Mouse (Mus musculus) intestine, embryonic 15.5 days (tissue): Measurements from ENCODE around the gene Emg1. TPM values are rescaled to one million over a fixed set of nuclear protein-coding genes. Genes with fewer than 3 reads are reported as not detected.

Experiments
- ATAC-seq: fragments of 200-750 bp; cut with Nextera tagmentation; 2 replicates; pipeline ENCODE4 v1.8.0; 2017; ENCODE audit warnings: moderate TSS enrichment, moderate library complexity
- H3K27ac ChIP-seq: fragments of 300-500 bp; sonication (generic); 2 replicates; pipeline ENCODE4 v1.5.1; 2015; ENCODE audit warnings: mild to moderate bottlenecking, inconsistent platforms
- H3K27me3 ChIP-seq: fragments of 300-500 bp; sonication (generic); replicated peaks from 2 replicates; pipeline ENCODE4 v1.6.1; 2015; ENCODE audit warnings: inconsistent platforms
- H3K36me3 ChIP-seq: fragments of 300-500 bp; sonication (generic); 2 replicates; pipeline ENCODE4 v1.6.1; 2015; ENCODE audit warnings: inconsistent platforms
- H3K4me1 ChIP-seq: fragments of 300-500 bp; sonication (generic); replicated peaks from 2 replicates; pipeline ENCODE4 v1.6.1; 2015; ENCODE audit warnings: inconsistent platforms
- H3K4me2 ChIP-seq: fragments of 300-500 bp; sonication (generic); replicated peaks from 2 replicates; pipeline ENCODE4 v1.6.1; 2015; ENCODE audit warnings: mild to moderate bottlenecking, inconsistent platforms
- H3K4me3 ChIP-seq: fragments of 300-500 bp; sonication (generic); replicated peaks from 2 replicates; pipeline ENCODE4 v1.5.1; 2015; ENCODE audit warnings: inconsistent platforms
- H3K9ac ChIP-seq: fragments of 300-500 bp; sonication (generic); 2 replicates; pipeline ENCODE4 v1.6.1; 2015; ENCODE audit warnings: inconsistent platforms
- H3K9me3 ChIP-seq: fragments of 300-500 bp; sonication (generic); 2 replicates; pipeline ENCODE4 v1.6.1; 2016; ENCODE audit warnings: inconsistent platforms
- WGBS: fragments of 180-500 bp; shearing (Covaris S2); methylation state at CpG from one replicate; pipeline ENCODE4 v1.1.7; 2015; 5-methylcytosine and 5-hydroxymethylcytosine counted together
- polyA plus RNA-seq: library from polyadenylated mRNA; unstranded; fragments of >200 nt; fragmentation: Nextera tagmentation; extraction: Ambion mirVana; gene quantifications from 2 replicates; pipeline ENCODE4 v1.2.1, GENCODE M21; 2015

Gene Emg1
- polyA plus RNA-seq, 1 experiment from 2014 or later, result 231 TPM

DNA sequence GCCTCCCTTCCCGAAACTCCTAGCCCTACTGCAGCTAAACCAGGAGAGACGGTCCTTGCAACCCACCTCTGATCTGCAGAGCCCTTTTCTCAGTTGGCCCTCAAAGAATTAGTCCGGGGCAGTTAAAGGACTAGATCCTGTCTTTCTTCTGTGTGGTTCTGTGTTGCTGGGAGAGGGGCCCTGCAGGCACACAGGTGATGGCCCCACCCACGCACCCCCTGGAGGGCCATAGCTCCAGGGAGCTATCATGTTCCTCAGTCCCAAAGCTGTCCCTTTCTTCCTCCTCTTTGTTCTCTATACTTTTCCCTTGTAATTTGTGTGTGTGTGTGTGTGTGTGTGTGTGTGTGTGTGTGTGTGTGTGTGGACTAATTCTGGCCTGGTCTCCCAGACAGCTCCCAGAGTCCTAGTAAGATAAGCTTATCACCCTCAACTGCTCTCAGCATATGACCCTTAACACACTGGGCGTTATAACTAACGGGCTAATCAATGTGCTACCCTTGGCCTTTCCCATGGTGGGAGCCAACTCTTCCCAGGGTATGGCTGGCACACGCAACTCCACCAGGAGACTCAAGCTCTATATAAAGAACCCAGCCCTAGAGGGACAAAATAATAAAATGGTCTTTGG is 7.5 kb upstream of the Emg1 start:
- ATAC-seq, result peak; percentile 45
- H3K4me3 ChIP-seq, result peak overlapping the region; percentile 42
- peaks cover 5% of the 10 kb centered on the region; the same call in 1 of the 2 replicates for H3K4me1 ChIP-seq
- peak overlapping the region; percentile 79 for H3K27ac ChIP-seq
- H3K4me2 ChIP-seq, result peak overlapping the region; percentile 51
- H3K9ac ChIP-seq, result peak overlapping the region; percentile 62
- 54% methylated on average over 7 of the region's 7 CpGs for WGBS
- no peaks in the 10 kb centered on the region for H3K9me3 ChIP-seq
- peaks cover 21% of the 10 kb centered on the region for H3K36me3 ChIP-seq
- H3K27me3 ChIP-seq, result no peaks in the 10 kb centered on the region

DNA sequence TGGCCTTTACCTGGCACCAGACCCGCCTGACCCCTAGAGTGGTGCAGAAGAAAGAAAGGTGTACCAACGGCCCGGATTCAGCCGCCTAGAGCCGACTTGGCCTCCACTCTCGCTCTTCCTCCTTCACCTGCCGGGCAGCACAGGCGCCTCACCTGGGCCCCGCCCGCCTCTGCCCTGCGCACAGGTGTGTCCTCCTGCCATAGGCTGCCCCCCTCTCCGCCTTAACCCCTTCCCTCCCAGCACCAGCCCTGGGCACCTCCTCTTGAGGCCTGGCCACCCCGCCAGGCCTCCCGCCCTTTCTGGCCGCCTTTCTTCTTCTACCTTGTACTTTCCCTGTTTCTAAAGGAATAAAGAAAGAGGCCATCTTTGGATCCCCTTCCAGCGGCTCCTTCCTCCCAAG is 6.7 kb upstream of the Emg1 start:
- no peaks in the 10 kb centered on the region for H3K9me3 ChIP-seq
- peak overlapping the region; percentile 79 for H3K27ac ChIP-seq
- H3K9ac ChIP-seq, result peak overlapping the region; percentile 62
- H3K4me3 ChIP-seq, result peak overlapping the region; percentile 42
- peak overlapping the region; percentile 51 for H3K4me2 ChIP-seq
- ATAC-seq, result peak; percentile 85
- H3K27me3 ChIP-seq, result no peaks in the 10 kb centered on the region
- 40% methylated on average over 16 of the region's 16 CpGs for WGBS
- peaks cover 10% of the 10 kb centered on the region; the same call in 1 of the 2 replicates for H3K4me1 ChIP-seq
- peaks cover 21% of the 10 kb centered on the region for H3K36me3 ChIP-seq

DNA sequence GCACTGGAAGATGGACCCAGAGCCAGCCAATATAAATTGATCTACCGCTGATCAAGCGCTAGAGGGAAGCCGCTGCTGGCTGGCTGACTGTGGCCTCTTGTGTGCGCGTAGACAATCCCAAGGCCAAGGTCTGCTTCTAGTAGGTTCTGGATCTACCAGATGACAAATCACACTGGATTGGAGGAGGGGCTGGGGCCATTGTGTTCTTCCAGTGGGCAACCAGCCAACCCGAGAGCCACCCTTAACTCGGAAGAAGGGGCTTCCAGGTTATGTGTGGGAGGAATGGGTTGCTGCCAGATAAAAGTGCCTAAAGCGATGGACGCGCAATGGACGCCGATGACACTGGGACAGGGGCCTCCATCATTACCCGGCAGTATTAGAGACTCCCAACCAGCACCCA is 6.0 kb upstream of the Emg1 start:
- Histone ChIP-seq H3K27ac (peak overlapping the region; percentile 79), H3K4me2 (peak overlapping the region; percentile 44), H3K27me3 (no peaks in the 10 kb centered on the region), H3K9ac (peak overlapping the region; percentile 52), H3K4me1 (peaks cover 17% of the 10 kb centered on the region), H3K9me3 (no peaks in the 10 kb centered on the region), H3K4me3 (peak overlapping the region; percentile 42), H3K36me3 (peaks cover 21% of the 10 kb centered on the region)
- WGBS, result 39% methylated on average over 13 of the region's 13 CpGs
- ATAC-seq, result no peak

DNA sequence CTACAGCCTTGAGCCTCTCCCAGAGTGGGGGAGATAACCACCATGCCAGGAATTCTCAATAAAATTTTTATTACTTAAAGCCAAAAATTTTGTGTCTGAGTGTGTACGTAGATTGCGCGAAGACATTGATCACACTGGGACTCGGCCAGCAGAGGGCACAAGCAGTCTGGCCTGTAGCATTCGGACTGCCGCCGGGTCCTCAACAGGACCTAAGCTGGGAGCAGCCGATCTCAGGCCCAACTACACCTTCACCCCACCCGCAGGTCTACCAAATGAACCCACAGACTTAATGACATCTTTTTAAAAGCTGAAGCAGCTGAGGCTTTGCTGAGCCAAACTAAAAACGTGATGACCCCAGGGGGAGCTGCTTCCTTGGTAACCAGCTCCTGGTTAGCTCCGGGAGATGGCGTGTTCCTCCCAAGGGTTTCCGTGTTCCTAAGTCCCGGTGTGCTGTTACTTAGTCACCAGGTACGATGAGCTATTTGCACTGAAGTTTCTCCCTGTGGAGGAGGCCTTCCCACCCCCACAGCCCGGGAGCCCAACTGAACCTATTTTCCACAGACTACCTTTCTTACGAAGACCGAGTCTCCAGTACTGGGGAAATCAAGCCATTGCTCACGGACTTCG is 5.0 kb upstream of the Emg1 start:
- peak overlapping the region; percentile 42 for H3K4me3 ChIP-seq
- ATAC-seq, result no peak

DNA sequence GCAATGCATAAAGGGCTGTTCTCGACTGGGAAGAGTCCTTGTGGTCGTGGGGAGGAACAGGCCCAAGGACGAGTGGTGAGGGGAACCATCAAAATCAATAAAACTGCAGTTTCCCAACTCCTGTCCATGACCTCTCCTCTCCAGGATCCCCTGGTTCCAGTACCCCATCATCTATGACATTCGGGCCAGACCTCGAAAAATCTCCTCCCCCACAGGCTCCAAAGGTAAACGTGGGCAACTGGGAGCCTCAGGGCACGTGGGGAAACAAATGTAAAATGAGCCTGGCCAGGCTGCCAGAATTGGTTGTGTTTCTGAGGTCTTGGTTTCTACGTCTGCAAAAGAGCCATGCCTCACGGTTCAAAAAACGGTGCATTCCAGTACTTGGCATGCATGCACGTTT is 940 bp upstream of the Emg1 start:
- Histone ChIP-seq H3K9me3 (no peaks in the 10 kb centered on the region), H3K36me3 (peaks cover 21% of the 10 kb centered on the region), H3K4me1 (peaks cover 32% of the 10 kb centered on the region), H3K4me3 (peak overlapping the region; percentile 96), H3K4me2 (peak overlapping the region; percentile 86), H3K27ac (peak overlapping the region; percentile 86), H3K9ac (peak overlapping the region; percentile 95), H3K27me3 (no peaks in the 10 kb centered on the region)
- no peak for ATAC-seq
- WGBS, result 7% methylated on average over 11 of the region's 11 CpGs

More for the DNA sequence above, 5.0 kb upstream of the Emg1 start:
- H3K9me3 ChIP-seq, result no peaks in the 10 kb centered on the region
- H3K27me3 ChIP-seq, result no peaks in the 10 kb centered on the region
- peaks cover 18% of the 10 kb centered on the region for H3K4me1 ChIP-seq
- WGBS, result 49% methylated on average over 20 of the region's 20 CpGs
- H3K9ac ChIP-seq, result peak overlapping the region; percentile 52
- H3K4me2 ChIP-seq, result peak overlapping the region; percentile 44
- peak overlapping the region; percentile 79 for H3K27ac ChIP-seq
- H3K36me3 ChIP-seq, result peaks cover 21% of the 10 kb centered on the region

DNA sequence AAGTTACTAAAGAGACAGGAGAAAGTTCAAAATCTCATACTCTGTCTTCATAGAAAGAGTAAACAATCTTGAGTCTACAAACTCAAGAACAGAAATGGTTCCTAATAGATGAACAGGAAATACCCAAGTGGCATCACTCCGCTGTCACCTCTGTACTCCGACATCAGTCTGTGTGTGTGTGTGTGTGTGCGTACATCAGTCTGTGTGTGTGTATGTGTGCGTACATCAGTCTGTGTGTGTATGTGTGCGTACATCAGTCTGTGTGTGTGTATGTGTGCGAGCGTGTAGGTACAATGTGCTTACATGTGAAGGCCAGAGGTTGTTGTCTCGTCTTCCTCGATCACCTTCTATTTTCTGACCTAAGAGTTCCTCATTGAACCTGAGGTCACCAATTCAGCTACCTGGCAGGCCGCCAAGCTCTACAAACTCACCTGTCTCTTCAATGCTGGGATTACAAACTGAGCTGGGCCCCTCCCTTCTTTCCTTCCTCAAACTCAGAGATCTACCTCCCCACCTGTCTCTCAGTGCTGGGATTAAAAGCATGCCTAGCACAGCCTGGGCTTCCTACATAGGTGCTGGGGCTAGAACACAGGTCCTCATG is 3.6 kb downstream of the Emg1 start:
- H3K4me1 ChIP-seq, result peaks cover 19% of the 10 kb centered on the region
- no peak overlapping the region for H3K27ac ChIP-seq
- 83% methylated on average over 10 of the region's 10 CpGs for WGBS
- no peaks in the 10 kb centered on the region for H3K27me3 ChIP-seq
- H3K9ac ChIP-seq, result no peak overlapping the region
- no peak overlapping the region for H3K4me3 ChIP-seq
- H3K36me3 ChIP-seq, result peaks cover 21% of the 10 kb centered on the region
- H3K9me3 ChIP-seq, result no peaks in the 10 kb centered on the region
- H3K4me2 ChIP-seq, result no peak overlapping the region
- no peak for ATAC-seq

DNA sequence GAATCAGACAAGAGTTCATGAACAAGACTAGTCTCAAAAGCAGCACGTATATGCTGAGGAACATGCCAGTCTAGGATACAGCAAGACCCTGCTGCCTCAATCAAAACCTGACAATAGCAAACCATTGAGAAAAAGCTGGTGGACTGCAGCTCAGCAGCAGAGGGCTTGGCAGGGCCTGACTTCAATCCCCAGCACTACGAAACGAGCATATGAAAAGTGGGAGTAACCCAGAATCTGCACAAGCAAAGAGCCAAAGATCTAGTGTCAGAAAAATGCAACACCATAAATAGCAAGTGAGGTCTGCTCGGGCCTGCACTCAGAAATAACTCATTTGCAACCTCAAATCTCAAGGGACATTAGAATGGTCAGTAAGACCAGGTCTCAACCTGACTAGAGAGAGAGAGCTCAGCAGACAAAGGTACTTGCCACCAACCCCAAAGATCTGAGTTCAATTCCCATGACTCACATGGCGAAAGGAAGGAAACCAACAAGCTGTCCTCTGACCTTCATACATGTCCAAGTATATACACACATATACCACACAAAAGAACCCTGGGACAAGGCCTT is 5.8 kb downstream of the Emg1 start:
- no peaks in the 10 kb centered on the region for H3K9me3 ChIP-seq
- 79% methylated on average over 5 of the region's 5 CpGs for WGBS
- no peaks in the 10 kb centered on the region for H3K27me3 ChIP-seq
- no peak for ATAC-seq
- H3K4me3 ChIP-seq, result no peak overlapping the region
- peaks cover 14% of the 10 kb centered on the region; the same call in 1 of the 2 replicates for H3K4me1 ChIP-seq
- H3K9ac ChIP-seq, result no peak overlapping the region
- H3K27ac ChIP-seq, result no peak overlapping the region
- H3K36me3 ChIP-seq, result peaks cover 36% of the 10 kb centered on the region
- no peak overlapping the region for H3K4me2 ChIP-seq

DNA sequence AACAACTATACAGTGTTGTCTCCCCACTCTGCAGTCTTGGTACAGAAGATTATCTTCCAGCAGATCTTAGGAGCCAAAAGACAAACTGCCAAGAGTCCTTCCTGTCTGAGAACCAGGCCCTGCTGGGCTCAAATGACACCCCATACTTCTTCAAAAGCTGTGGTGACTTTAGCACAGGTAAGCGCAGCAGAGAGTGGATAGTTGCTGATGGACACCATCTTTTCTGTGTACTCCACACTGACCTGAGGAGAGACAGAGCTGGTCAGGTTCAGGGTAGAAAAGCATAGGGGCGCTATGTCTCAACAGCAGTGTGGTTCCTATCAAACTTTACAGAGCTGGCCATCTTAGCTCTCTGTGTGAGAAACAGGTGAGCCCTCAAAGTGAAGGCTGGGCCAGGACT is 7.6 kb downstream of the Emg1 start:
- Histone ChIP-seq H3K9me3 (no peaks in the 10 kb centered on the region), H3K4me1 (0 out of 2 replicates have a peak, but pooled peaks cover 7% of the 10 kb centered on the region), H3K36me3 (peaks cover 44% of the 10 kb centered on the region), H3K9ac (no peak overlapping the region), H3K4me2 (no peak overlapping the region), H3K4me3 (no peak overlapping the region), H3K27ac (no peak overlapping the region), H3K27me3 (no peaks in the 10 kb centered on the region)
- ATAC-seq, result no peak
- 97% methylated on average over 2 of the region's 2 CpGs for WGBS

DNA sequence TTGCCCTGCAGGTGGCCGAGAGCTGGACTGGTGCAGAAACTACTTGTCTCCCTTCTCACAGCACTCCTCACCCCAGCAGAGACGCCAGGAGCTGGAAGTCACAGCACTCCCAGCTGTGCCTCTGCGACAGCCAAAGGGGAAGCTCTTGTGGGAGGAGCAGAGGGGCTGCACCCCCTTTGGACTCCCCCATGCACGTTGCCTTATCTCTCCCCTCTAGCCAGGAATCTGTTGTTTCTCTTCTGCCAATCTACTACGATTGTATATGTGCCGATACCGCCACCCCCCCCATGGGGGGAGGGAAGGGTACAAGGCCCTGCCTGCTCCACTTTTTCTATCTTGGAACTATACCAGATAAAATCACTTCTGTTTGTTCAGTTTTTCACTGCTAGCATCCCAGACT is 8.2 kb downstream of the Emg1 start:
- H3K36me3 ChIP-seq, result peaks cover 49% of the 10 kb centered on the region

DNA sequence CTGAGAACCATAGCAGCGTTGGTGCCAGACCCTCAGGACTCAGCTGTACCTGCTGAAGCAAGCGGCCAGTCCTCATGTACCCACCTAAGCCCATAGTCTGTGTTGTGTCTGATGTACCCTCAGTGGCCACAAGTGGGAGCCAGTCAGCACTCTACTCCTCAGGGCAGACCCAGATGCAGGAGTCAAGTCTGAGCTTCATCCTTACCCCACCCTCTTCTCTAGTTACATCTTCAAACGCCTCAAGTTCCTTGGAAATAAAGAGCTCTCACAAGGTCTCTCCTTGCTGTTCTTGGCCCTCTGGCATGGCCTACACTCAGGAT is 9.2 kb downstream of the Emg1 start:
- H3K9ac ChIP-seq, result no peak overlapping the region
- WGBS, result 46% methylated on average over 3 of the region's 3 CpGs
- H3K4me3 ChIP-seq, result no peak overlapping the region
- no peaks in the 10 kb centered on the region for H3K9me3 ChIP-seq
- peaks cover 49% of the 10 kb centered on the region for H3K36me3 ChIP-seq
- H3K27me3 ChIP-seq, result no peaks in the 10 kb centered on the region
- peak; percentile 66 for ATAC-seq
- H3K4me1 ChIP-seq, result 0 out of 2 replicates have a peak, but pooled peaks cover 3% of the 10 kb centered on the region
- no peak overlapping the region for H3K27ac ChIP-seq
- H3K4me2 ChIP-seq, result no peak overlapping the region

More for the DNA sequence above, 8.2 kb downstream of the Emg1 start:
- Histone ChIP-seq H3K27ac (no peak overlapping the region), H3K9me3 (no peaks in the 10 kb centered on the region), H3K27me3 (no peaks in the 10 kb centered on the region), H3K9ac (no peak overlapping the region), H3K4me1 (0 out of 2 replicates have a peak, but pooled peaks cover 6% of the 10 kb centered on the region), H3K4me2 (no peak overlapping the region), H3K4me3 (no peak overlapping the region)
- 58% methylated on average over 7 of the region's 7 CpGs for WGBS
- no peak for ATAC-seq

DNA sequence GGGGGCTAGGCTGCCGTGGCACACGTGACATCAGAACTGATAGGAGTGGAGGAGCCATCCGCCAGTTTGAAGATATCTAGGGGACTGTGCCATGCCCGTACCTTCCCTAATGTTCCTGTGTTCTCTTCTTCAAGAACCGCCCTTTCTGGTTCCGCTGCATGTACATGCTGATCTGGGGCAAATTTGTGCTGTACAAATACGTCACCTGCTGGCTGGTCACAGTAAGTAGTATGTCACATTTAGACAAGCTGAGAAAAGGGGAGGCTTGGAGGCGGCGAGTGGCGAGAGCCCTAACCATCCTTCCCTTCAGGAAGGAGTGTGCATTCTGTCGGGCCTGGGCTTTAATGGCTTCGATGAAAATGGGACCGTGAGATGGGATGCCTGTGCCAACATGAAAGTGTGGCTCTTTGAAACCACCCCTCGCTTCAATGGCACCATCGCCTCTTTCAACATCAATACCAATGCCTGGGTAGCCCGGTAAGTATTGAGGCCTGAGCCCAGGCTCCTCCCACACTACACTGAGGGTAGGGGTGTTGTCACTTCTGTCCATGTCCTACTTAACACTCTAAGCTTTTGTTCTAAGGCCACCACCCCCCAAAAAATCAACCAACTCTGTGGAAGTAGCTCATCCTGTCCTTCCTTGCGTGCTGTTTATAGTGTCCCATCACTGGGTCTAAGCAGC is 9.7 kb downstream of the Emg1 start:
- ATAC-seq, result peak; percentile 16
- H3K9me3 ChIP-seq, result no peaks in the 10 kb centered on the region
- H3K9ac ChIP-seq, result no peak overlapping the region
- no peak overlapping the region for H3K4me3 ChIP-seq
- no peak overlapping the region for H3K4me2 ChIP-seq
- 90% methylated on average over 17 of the region's 17 CpGs for WGBS
- H3K27me3 ChIP-seq, result no peaks in the 10 kb centered on the region
- 0 out of 2 replicates have a peak, but pooled peaks cover 3% of the 10 kb centered on the region for H3K4me1 ChIP-seq
- 0 out of 2 replicates have a peak overlapping the region, but pooled peaks have one; percentile 3 for H3K27ac ChIP-seq
- H3K36me3 ChIP-seq, result peaks cover 49% of the 10 kb centered on the region

DNA sequence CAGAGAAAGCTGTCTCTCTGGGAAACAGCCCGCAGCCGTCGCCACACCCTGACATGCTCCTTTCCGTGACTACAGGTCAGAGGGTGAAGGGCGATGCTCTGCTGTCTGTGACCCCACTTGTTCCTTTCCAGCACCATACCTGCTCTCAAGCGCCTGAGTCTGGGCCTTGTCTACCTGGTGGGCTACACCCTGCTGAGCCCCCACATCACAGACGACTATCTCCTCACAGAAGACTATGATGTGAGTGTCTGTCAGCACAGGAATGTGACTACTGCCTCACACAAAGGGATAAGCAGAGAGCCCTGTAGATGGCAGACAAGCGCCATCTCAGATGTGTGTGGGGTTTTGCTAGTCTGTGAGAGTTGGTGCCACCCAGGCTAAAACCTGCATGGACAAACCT is 10.6 kb downstream of the Emg1 start:
- WGBS, result 74% methylated on average over 8 of the region's 8 CpGs

More for the DNA sequence above, 10.6 kb downstream of the Emg1 start:
- no peaks in the 10 kb centered on the region for H3K27me3 ChIP-seq
- H3K9me3 ChIP-seq, result no peaks in the 10 kb centered on the region
- no peak overlapping the region for H3K4me2 ChIP-seq
- 0 out of 2 replicates have a peak, but pooled peaks cover 3% of the 10 kb centered on the region for H3K4me1 ChIP-seq
- H3K36me3 ChIP-seq, result peaks cover 49% of the 10 kb centered on the region
- no peak overlapping the region for H3K9ac ChIP-seq
- no peak overlapping the region for H3K4me3 ChIP-seq
- no peak overlapping the region for H3K27ac ChIP-seq
- peak; percentile 15; the same call in 1 of the 2 replicates for ATAC-seq
